Mouse (Mus musculus): ENCODE data around the gene Mog. TPM values are rescaled to one million over a fixed set of nuclear protein-coding genes. Genes with fewer than 3 reads are reported as not detected.
A peak's percentile ranks its signal among the peaks of the same experiment; 100 is the strongest.

Mog gene
- total RNA-seq (2022), result not detected

- no peak for DNase-seq (ENCODE audit: low spot score in 2 of 2)
Measured at GRCm38 (mm10) chr17:37022628-37023576, at the start of gene Mog. TSS of gene Mog (minus strand) at chr17:37023398.

GRCm38 (mm10) chr17:37072730-37073276 lies 49.6 kb upstream of the Mog start:
- no peak for DNase-seq (ENCODE audit: low spot score in 2 of 2)

DNA sequence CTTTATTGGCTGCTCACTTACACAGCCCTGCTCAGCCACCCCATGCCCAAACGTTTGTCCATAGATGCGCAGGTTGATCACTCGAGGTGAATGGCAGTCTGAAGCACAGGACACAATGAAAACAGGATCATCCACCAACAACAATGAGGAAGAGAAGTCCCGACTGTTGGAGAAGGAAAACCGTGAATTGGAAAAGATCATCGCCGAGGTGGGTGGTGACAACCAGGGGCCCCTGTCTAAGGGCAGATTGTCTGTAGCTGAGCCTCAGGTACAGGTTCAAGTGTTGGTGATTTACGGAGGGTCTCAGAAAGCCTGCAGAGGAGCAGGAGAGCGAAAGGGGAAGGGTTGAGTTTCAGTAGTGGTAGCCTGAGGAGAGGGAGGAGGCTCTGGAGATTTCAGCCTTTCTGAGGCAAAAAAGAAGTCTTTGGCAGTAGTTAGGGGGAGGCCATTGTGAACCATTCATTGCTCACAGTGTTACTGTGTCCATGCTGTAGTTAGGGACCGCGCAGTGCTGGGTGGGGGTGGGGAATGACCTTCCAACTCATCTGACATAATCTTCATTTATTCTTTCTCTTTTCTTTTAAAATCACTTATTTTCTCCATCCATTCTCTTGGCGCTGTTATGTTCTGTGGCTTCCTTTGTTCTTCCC lies 49.0 kb upstream of the Mog start:
- no peak for DNase-seq (ENCODE audit: low spot score in 2 of 2)

- no peak for DNase-seq (ENCODE audit: low spot score in 2 of 2)
Measured at GRCm38 (mm10) chr17:37070121-37070520, 46.9 kb upstream of the Mog start.

DNA sequence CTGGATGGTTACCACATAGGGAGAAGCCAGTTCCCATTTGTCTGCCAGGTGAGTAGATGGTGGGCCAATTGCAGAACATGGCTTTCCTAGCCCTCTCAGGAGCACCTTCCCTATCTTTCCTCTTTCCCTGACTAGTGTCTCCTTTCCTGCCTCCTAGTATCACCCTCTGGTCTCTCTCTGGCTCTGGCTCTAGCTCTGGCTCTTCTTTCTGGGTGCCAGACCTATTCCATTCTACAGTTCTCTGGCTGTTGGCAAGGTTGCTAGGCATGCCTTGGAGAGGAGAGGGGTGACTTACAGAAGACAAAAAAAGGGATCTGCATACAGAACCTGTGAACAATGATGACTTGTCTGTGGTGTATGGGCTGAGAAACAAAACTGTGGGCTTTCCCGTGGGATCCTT lies 44.7 kb upstream of the Mog start:
- DNase-seq (ENCODE audit: low spot score in 2 of 2), result no peak

GRCm38 (mm10) chr17:37065993-37066392 lies 42.8 kb upstream of the Mog start:
- DNase-seq (ENCODE audit: low spot score in 2 of 2), result no peak

- no peak for DNase-seq (ENCODE audit: low spot score in 2 of 2)
Measured at GRCm38 (mm10) chr17:37063686-37064495, 40.7 kb upstream of the Mog start.

GRCm38 (mm10) chr17:37063063-37063462 lies 39.9 kb upstream of the Mog start:
- no peak for DNase-seq (ENCODE audit: low spot score in 2 of 2)

- no peak for DNase-seq (ENCODE audit: low spot score in 2 of 2)
Measured at GRCm38 (mm10) chr17:37062101-37062641, 39.0 kb upstream of the Mog start.

DNA sequence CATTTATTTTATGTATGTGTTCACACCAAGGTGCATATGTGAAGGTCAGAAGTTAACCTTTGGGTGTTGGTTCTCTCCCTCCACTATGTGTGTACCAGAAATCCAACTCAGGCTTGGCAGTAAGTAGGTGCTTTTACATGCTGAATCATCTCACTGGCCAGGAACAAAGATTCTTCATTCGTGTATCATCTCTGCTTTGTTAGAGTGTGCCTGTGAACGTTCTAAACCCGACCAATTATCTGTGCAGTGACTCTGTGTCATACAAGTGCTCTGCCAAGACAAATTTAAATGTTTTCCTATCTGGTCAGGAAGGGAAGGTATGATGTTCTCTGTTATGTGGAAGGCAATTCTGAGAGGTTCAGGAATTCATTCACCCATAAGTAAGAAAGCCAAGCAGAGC lies 38.2 kb upstream of the Mog start:
- DNase-seq (ENCODE audit: low spot score in 2 of 2), result no peak

DNA sequence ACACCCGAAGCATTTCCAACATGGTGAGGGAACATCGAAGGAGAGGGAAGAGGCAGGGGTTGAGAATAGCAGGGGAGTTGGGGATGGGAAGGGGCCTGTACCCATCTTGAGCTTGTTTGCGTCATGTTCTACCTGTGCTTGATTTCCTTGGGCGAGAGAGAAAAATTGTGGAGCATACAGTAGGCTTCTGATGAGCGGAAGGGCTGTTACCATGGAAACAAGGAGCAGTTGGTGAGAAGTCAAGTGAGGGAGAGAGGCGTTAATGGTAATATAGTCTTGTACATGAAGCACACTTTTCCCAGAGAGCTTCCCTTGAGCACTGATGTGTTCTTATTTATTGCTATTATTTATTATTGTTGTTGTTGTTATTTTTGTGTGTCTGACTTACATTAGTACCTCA lies 33.8 kb upstream of the Mog start:
- no peak for DNase-seq (ENCODE audit: low spot score in 2 of 2)

DNA sequence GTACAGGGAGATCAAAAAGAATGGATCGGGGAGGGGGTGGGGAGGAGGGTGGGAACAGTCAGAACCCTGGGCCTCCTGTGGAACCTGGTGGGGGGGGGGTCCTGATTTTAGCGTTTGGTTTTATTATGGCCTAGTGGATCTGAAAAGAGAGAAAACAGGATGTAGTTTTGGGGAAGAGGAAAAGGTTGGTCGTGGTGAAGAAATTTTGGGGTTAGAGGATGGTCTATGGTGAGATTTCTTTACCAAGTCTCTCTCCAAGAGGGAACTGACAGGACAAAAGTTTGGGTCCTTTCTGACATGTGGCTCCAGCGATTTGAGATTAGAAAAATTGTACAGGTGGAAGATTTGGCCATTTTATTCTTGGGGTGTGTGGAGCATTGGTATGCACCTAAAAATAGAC lies 28.5 kb upstream of the Mog start:
- DNase-seq (ENCODE audit: low spot score in 2 of 2), result no peak

DNA sequence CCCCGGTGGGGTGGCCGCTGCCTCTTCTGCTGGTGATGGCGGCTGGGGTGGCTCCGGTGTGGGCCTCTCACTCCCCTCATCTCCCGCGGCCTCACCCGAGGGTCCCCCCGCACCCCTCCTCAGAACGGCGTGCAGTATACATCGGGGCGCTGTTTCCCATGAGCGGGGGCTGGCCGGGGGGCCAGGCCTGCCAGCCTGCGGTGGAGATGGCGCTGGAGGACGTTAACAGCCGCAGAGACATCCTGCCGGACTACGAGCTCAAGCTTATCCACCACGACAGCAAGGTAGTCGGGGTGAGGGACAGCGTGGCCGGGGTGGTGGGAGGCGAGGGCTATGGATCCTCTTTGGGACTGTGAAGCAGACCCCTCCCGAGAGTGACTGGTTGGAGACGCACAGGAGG lies 27.7 kb upstream of the Mog start:
- no peak for DNase-seq (ENCODE audit: low spot score in 2 of 2)

- DNase-seq (ENCODE audit: low spot score in 2 of 2), result peak; percentile 41 to 46
Measured at GRCm38 (mm10) chr17:37050399-37050798, 27.2 kb upstream of the Mog start.

DNA sequence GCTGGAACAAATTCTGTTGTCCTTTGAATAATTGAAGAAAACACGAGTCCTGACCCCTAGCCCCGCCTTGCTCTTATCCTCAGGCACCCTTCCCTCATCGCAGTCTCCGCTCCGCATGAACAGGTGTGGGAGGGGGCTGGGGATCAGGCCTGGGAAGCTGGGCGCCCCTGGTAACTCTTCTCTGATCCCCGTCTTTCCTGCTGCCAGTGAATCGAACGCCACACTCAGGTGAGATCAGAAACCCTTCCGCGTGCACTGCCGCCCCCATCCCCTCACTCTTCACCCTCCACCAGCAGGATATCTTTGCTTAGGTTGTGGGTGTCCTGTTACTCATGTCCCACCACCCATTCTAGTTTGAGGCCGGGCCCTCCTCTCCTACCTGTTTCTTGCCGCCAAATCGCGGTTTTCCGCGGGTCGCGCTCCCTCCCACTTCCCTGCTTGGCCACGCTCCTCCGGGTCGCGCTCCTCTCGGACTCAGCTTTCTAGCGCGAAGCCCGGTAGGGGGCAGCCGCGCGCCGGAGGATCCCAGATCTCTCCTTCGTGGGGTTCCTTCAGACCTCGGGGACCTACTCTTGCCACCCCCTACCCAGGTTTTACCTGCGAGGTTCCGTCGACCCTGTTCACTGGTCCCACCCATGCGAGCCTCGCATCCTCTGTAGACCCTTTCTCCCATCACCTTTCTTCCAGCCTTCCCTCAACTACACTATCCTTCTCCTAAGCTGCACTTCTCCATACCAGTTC lies 26.5 kb upstream of the Mog start:
- DNase-seq (ENCODE audit: low spot score in 2 of 2), result peak; percentile 28 to 53

DNA sequence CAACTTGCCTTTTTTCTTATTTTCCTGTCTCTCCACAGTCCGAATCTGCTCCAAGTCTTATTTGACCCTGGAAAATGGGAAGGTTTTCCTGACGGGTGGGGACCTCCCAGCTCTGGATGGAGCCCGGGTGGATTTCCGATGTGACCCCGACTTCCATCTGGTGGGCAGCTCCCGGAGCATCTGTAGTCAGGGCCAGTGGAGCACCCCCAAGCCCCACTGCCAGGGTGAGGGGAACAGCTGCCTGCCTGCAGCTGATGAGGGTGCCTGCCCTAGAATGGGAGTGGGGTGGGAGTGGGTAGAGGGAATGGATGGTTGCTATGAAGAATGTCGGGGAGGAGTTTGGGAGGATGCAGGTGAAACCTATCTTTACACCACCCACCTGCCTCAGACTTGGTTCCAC lies 25.2 kb upstream of the Mog start:
- DNase-seq (ENCODE audit: low spot score in 2 of 2), result no peak

- no peak for DNase-seq (ENCODE audit: low spot score in 2 of 2)
Measured at GRCm38 (mm10) chr17:37047981-37048380, 24.8 kb upstream of the Mog start.

DNA sequence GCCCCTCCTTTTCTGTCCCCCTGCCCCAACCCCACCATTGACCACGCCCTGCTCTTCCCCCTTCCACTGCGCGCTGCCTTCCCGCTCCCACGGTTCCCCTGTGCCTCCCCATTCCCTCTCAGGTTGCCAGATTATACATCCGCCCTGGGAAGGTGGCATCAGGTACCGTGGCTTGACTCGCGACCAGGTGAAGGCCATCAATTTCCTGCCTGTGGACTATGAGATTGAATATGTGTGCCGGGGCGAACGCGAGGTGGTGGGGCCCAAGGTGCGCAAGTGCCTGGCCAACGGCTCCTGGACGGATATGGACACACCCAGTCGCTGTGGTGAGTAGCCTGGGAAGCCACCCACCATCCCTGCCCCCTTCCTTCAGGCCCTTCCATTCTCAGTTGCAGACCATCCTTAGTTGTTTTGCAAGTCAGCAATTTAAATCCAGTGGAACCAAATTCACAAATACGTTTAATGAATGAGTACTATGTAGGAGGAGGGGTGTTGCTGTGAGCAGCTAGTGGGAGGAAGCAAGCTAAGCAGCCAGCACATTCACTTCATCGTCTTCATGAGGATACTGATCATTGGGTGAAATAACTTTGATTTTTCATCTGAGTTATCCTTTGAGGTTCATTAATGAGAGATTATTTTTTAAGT lies 24.3 kb upstream of the Mog start:
- DNase-seq (ENCODE audit: low spot score in 2 of 2), result no peak

DNA sequence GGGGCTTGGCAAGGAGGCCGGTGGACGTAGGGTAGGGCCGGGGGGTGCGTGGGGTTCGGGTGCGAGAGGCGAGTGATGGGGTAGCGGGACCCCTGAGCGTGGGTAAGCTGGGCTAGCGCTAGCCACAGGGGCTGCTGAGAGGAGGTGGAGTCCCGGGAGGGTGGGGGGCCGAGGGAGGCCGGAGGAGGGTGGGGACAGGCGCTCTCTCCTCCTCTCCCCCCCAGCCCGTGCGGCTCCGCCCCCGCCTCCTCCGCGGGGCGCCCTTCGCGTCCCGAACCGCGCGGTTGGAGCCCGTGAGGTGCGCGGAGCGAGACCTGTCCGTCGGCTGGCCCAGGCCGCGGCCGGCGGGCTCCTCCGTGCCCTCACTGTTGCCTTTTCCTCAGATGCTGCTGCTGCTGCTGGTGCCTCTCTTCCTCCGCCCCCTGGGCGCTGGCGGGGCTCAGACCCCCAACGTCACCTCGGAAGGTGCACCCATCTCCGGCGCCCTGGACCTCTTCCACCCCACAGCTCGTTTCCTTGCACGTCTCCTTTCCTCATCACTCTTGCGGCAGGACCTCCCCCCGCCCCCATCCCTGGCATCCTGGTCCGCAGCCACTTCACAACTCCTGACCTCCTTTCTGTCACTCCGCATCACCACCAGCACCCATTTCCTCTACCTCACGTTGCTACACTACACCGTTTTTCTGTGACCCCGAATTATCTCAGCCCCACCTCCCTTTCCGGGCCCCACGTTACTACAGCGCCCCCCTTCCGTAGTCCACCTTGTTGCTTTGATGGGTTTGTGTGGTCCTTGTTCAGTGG lies 23.3 kb upstream of the Mog start:
- peak in 1 of 2 experiments; percentile 26 for DNase-seq (ENCODE audit: low spot score in 2 of 2)

Data from gastrocnemius, adult 8-10 months (tissue).